Mouse (Mus musculus) ES-E14 (cell line): ENCODE measurements at regions not wholly inside any gene's neighbourhood (a gene's known extent, or its start where the extent isn't known, plus 50 kb on each side); places are given as distances from the start of the nearest gene placed in this dataset.

ENCODE experiments used
- DNase-seq: peaks from one replicate; pipeline ENCODE4 v3.0.0-alpha.2; 2013; ENCODE audit warnings: low read depth, low spot score
- H3K27ac ChIP-seq: 2 replicates; pipeline ENCODE4 v1.5.1; 2012; ENCODE audit warnings: low read depth, mild to moderate bottlenecking, low read length, moderate library complexity, mixed read lengths; ENCODE audit not compliant: poor library complexity, insufficient read depth, severe bottlenecking
- H3K36me3 ChIP-seq: 2 replicates; pipeline ENCODE4 v1.6.1; 2012; ENCODE audit warnings: mild to moderate bottlenecking, low read length, moderate library complexity, mixed read lengths; ENCODE audit not compliant: control insufficient read depth, poor library complexity, insufficient read depth, severe bottlenecking
- H3K4me1 ChIP-seq, 2 experiments: fragments of 150-350 bp in 1 of 2; sonication (generic) in 1 of 2; 2 replicates each; pipeline ENCODE4 v1.6.1; 2012; ENCODE audit warnings: low read length in 2 of 2, mild to moderate bottlenecking in 1 of 2, mixed read lengths in 1 of 2; ENCODE audit not compliant: control insufficient read depth in 2 of 2, insufficient read depth in 2 of 2, poor library complexity in 1 of 2
- H3K4me3 ChIP-seq, 2 experiments: fragments of 150-350 bp in 1 of 2; sonication (generic) in 1 of 2; 2 replicates each; pipeline ENCODE4 v1.5.1; 2012; ENCODE audit warnings: low read length in 2 of 2, low read depth in 1 of 2, mild to moderate bottlenecking in 1 of 2, mixed read lengths in 1 of 2; ENCODE audit not compliant: insufficient read depth in 1 of 2, poor library complexity in 1 of 2, severe bottlenecking in 1 of 2
- H3K9ac ChIP-seq: 2 replicates; pipeline ENCODE4 v1.6.1; 2012; ENCODE audit warnings: low read depth, mild to moderate bottlenecking, low read length, mixed read lengths; ENCODE audit not compliant: poor library complexity, insufficient read depth, severe bottlenecking
- H3K9me3 ChIP-seq: fragments of 150-350 bp; sonication (generic); 2 replicates; pipeline ENCODE4 v1.6.1; 2012; ENCODE audit warnings: low read depth, mild to moderate bottlenecking, low read length; ENCODE audit not compliant: control insufficient read depth, insufficient read depth
- CHD2 ChIP-seq: IDR thresholded peaks from 2 replicates; pipeline ENCODE4 v1.6.1; 2014; ENCODE audit warnings: mild to moderate bottlenecking, low read depth, low read length, inconsistent platforms
- HCFC1 ChIP-seq: IDR thresholded peaks from 2 replicates; pipeline ENCODE4 v1.6.1; 2012; ENCODE audit warnings: low read length, inconsistent platforms, borderline replicate concordance; ENCODE audit not compliant: insufficient read depth
- MAFK ChIP-seq: IDR thresholded peaks from 2 replicates; pipeline ENCODE4 v1.6.1; 2014; ENCODE audit warnings: mild to moderate bottlenecking, low read depth, low read length, inconsistent platforms; ENCODE audit not compliant: insufficient read depth
- ZC3H11A ChIP-seq: IDR thresholded peaks from 2 replicates; pipeline ENCODE4 v1.6.1; 2012; ENCODE audit warnings: low read depth, mild to moderate bottlenecking, inconsistent platforms, low read length, borderline replicate concordance
- ZNF384 ChIP-seq: IDR thresholded peaks from 2 replicates; pipeline ENCODE4 v1.6.1; 2012; ENCODE audit warnings: low read depth, low read length, inconsistent platforms
- in situ Hi-C, 2 experiments: fragments of 600-800 bp; cut with MboI; formaldehyde crosslinking; loops; one replicate each; pipeline ENCODE4 v1.15.1; 2025; ENCODE audit warnings: low sequenced_read_pairs in 2 of 2, inconsistent platforms in 1 of 2; ENCODE audit not compliant: unreplicated experiment in 2 of 2

DNA sequence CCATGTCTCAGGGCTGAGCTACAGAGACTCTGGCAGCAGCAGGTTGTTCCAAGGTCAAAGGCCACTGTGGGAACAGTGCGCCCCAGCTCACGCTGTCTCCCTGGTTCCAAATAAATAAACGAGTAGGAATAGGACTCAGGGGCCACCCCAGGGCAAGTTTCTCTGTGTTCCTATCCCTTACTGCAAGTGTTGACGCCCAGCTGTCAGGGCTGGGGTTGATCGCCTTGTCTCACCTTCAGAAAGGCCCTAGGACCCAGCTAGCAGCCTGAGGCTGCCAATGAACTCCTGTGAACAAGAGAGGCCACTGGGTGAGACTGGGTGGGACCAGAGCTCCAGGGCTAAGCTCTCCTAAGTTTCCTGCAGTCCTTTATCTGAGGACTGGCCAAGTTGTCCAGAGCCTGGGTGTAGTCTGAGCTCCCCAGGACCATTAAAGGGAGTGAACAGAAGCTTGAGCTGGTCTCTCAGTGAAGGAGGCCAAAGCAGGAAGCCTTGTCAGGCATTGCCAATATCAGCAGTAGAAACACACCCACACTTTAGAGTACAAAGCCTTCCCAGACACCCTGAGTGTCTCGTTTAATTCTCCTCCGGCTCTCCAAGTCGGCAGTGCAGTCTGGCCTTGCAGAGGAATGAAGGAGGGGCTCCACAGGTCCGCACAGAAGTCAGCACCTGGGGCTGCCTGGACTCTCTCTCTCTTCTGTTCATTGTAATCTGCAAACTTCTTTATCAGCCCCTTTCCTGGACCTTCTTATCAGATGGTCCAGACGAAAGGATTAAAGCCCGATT is 308.6 kb downstream of the Diras2 start:
- Histone ChIP-seq H3K4me3 (no peak overlapping the region), H3K27ac (peak overlapping the region; percentile 47; the same call in 1 of the 2 replicates), H3K4me1 (peaks cover 0 to 15% of the 10 kb centered on the region in 2 experiments; a peak in 3 of 4 replicates), H3K9me3 (no peaks in the 10 kb centered on the region), H3K36me3 (no peaks in the 10 kb centered on the region), H3K9ac (no peak overlapping the region; the same call in 1 of the 2 replicates)
- in situ Hi-C loops = loop anchor here (5.0 to 10.0 kb wide), 2 partner anchors 380 to 388 kb away; no protein-coding TSS in a partner anchor
- TF ChIP-seq ZNF384 (no peak), MAFK (no peak), HCFC1 (no peak), CHD2 (no peak), ZC3H11A (no peak)
- DNase-seq = peak; percentile 33

DNA sequence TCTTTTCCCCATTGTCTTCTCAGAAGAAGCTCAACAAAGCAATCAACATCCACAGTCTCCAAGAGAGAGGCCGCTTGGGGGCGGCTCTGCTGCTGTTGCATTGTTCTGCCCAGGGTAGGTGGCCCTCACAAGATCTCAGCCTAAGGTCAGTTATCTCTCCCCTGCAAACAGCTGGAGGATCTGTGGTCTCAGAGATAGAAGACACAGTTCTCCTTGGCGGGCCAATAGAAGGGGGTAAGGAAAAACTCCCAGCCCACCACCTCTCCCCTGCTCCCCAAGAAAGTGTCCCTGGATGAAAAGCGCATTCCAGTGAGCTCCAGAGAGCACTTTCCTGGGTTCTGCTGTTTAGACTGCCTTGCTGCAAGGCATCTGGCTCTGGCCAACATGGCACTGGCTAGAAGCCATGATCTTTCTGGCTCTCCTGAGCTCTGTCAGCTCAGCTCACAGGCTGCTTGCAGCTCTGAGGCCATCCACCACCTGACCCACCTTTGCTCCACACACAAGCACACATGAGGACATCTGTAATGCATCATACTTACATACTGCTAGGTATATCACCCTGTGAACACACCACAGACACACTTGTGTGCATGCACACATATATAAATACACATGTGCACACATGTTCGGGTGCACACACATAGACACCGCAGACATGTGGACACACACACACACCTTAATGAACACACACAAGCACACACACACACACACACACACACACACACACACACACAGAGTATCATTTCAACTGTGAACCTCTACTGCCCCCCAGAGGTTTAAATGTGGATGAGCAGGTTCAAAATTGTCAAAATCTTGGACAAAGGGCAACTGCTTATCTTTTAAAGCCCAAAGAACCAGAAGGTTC is 307.7 kb downstream of the Diras2 start:
- H3K4me3 ChIP-seq = no peak overlapping the region
- H3K36me3 ChIP-seq = no peaks in the 10 kb centered on the region
- DNase-seq = peak; percentile 34
- H3K27ac ChIP-seq = no peak overlapping the region
- H3K9ac ChIP-seq = no peak overlapping the region
- TF ChIP-seq ZNF384 (no peak), MAFK (no peak), HCFC1 (no peak), ZC3H11A (peak; percentile 76), CHD2 (no peak)
- peaks cover 0 to 15% of the 10 kb centered on the region in 2 experiments; a peak in 3 of 4 replicates for H3K4me1 ChIP-seq
- H3K9me3 ChIP-seq = no peaks in the 10 kb centered on the region
- in situ Hi-C loops = loop anchor here (5.0 to 10.0 kb wide), 2 partner anchors 381 to 389 kb away; no protein-coding TSS in a partner anchor

DNA sequence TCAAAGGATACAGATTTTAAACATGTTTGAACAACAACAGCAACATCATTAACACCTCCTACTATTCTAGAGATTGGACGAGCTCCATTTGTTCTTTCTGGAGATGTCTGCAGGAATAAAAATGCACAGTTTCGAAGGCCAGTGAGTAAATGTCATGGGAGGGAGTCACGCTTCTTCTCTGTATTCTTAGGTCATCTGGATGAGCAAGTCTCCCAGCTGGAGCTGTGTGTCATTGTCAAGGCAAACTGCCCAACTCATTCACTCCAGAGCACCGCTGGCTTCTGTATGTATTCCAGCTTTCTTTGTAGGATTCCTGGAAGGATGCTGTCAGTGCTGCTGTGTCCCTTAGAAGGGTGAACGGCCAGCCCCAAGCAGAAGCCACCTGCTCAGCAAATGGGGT is 297.1 kb downstream of the Diras2 start:
- Histone ChIP-seq H3K36me3 (no peaks in the 10 kb centered on the region), H3K9me3 (no peaks in the 10 kb centered on the region), H3K9ac (no peak overlapping the region), H3K27ac (no peak overlapping the region), H3K4me3 (no peak overlapping the region), H3K4me1 (peaks cover 0 to 1% of the 10 kb centered on the region in 2 experiments; a peak in 1 of 4 replicates)
- in situ Hi-C loops = no loop called here
- no peak for DNase-seq
- TF ChIP-seq CHD2 (no peak), HCFC1 (no peak), MAFK (no peak), ZC3H11A (no peak), ZNF384 (no peak)

DNA sequence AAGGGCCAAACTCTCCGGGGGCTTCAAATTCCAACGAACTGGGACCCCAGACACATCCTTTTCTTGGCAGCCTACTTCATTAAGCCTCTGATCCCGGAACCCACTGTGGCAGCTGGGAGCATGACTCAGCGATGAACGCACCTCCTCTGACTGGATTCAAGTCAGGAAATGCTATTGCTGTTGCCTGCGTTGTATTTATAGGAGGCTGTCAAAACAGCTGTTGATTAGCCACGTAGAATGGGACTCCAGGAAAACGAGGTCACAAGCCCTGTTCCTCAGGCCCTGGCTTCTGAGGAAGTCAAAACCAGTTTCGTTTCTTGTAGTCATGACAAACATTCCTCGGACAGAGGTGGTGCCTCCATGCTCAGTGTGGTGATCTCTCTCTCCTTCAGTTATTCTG is 295.0 kb downstream of the Diras2 start:
- Histone ChIP-seq H3K4me3 (no peak overlapping the region), H3K9ac (no peak overlapping the region), H3K36me3 (no peaks in the 10 kb centered on the region), H3K27ac (no peak overlapping the region), H3K4me1 (peaks cover 0 to 1% of the 10 kb centered on the region in 2 experiments; a peak in 1 of 4 replicates), H3K9me3 (no peaks in the 10 kb centered on the region)
- DNase-seq = no peak
- in situ Hi-C loops = no loop called here
- TF ChIP-seq MAFK (peak; percentile 45; the same call in 1 of the 2 replicates), CHD2 (no peak), ZNF384 (no peak)
